Mouse (Mus musculus) spleen, postnatal 10 days (tissue): Measurements from ENCODE around the gene Pkig.

ENCODE experiments used
- DNase-seq, 2 experiments: peaks; one replicate each; pipeline ENCODE4 v3.0.0; 2021 to 2022; ENCODE audit warnings: low spot score in 2 of 2

Gene Pkig

DNA sequence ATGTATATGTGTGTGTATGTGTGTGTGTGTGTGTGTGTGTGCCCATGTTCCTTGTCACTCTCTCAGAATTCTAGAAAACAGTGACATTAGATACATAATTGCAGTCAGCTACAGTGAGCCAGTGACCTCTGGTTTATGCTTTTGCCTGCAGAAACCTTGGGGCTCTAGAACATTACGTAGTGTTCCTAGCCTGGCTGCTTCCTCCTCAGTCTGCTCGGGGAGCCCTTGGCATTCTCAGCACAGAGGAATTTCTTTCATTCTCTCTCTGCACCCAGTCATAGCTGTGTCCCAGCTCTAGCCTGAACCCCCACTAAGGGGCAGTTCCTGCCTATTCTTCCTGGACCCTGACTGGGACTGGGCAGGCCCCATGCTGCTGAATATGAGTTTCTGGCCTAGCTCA, 100.0 kb downstream of the Pkig start:
- no peak for DNase-seq

DNA sequence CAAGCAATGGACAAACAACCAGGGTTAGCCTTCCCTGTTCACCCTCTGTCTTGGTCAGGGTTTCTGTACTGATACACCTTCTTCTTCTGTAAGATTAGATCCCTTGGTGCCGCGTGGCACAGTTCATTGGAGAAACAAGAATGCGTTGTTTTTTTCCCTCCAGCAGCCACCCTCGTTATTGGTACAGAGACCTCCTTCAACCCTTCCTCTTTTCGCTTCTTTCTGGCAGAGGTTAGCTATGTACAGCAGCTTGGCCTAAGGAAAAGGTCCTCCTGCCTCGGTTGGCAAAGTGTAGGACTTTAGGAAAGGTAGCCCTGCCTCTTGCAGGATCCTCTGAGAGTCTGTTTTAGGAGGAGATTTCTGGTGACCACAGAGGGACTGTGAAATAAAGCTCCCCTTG, 102.4 kb downstream of the Pkig start:
- no peak for DNase-seq

- DNase-seq = no peak
Observed at GRCm38 (mm10) chr2:163761402-163761801, 103.2 kb downstream of the Pkig start.

DNA sequence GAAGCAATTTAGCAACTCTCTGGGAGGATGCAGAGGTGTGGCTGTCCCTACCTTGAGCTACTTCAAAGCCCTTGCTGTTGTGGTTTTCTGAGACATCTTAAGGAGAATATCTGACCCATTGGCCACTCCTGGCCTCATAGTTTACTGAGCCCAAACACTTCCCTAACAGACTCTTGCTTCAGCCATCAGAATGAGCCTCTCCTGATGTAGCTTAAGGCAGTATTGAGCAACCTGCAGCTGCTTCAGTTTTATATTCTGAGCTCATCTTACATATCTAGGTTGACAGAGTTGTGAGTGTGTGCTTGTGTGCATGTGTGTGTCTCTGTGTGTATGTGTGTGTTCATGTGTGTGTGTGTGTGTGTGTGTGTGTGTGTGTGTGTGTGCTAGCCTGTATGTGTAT, 108.1 kb downstream of the Pkig start:
- DNase-seq = no peak

DNA sequence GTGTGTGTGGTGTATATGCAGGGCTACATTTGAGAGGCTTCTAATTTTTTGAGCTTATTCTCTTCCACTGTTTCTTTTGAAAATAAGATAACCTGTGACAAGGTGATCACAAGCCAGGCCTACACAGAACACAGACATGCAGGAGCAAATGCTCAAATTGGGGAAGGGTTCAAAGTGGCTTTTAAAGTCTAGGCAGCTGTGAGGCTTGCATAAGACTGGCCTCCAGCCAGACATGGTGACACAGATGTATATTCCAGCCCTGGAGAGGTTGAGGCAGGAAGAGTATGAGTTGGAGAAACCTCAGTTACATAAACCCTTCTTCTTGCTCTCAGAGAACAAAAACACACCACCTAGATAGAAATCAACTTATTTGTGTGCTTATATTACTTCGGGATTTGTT, 108.7 kb downstream of the Pkig start:
- no peak for DNase-seq

- no peak for DNase-seq
Observed at GRCm38 (mm10) chr2:163770731-163771130, 112.5 kb downstream of the Pkig start.
